Mouse (Mus musculus): Measurements from ENCODE around the gene Olfr1224-ps1.
"Not testable (repeated sequence)": the region's sequence is repeated elsewhere in the genome, so short reads cannot be mapped to it uniquely, and the experiment has no call there.

GRCm38 (mm10) chr2:89164711-89165110 is 820 bp upstream of the Olfr1224-ps1 start:
- not testable (repeated sequence) for TF ChIP-seq CTCF (IDR thresholded peaks at IDR 0.05; ENCODE audit: control insufficient read depth, insufficient read depth, insufficient replicate concordance, low read depth, low read length); POLR2A (IDR thresholded peaks at IDR 0.05; ENCODE audit: control insufficient read depth, low read depth, low read length)
